Mouse (Mus musculus): ENCODE data around the gene Gpkow.
"Not testable (repeated sequence)": the region's sequence is repeated elsewhere in the genome, so short reads cannot be mapped to it uniquely, and the experiment has no call there.

DNA sequence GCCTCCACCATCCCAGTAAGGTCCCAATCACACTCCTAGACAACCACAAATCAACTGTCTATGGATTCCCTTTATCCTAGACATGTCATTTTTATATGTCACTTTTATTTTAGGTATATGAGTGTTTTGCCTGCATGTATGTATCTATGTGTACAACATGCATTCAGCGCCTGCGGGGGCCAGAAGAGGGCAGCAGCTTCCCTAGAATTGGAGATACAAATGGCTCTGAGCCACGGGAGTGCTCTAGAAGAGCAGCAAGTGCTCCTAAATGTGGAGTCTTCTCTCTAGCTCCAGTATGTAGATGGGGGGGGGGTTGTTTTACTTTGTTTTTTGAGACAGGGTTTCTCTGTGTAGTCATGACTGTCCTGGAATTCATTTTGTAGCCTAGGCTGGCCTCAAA lies 56.7 kb downstream of the Gpkow start:
- TF ChIP-seq CTCF (IDR thresholded peaks at IDR 0.05; ENCODE audit: low read depth) = peak; percentile 57
- TF ChIP-seq EP300 (IDR thresholded peaks at IDR 0.05; ENCODE audit: low read depth) = not testable (repeated sequence)
